Mouse (Mus musculus) heart, embryonic 16.5 days (tissue): ENCODE data around the gene Cdc42. TPM values are rescaled to one million over a fixed set of nuclear protein-coding genes. Genes with fewer than 3 reads are reported as not detected.
A peak's percentile ranks its signal among the peaks of the same experiment; 100 is the strongest.

Source experiments
- ATAC-seq: fragments of 200-750 bp; cut with Nextera tagmentation; replicated peaks from 2 replicates; pipeline ENCODE4 v1.8.0; 2017; ENCODE audit warnings: moderate number of reproducible peaks; ENCODE audit not compliant: insufficient read depth, low FRiP score; ENCODE audit errors: extremely low read depth
- H3K27ac ChIP-seq: fragments of 300-500 bp; sonication (generic); 2 replicates; pipeline ENCODE4 v1.5.1; 2014; ENCODE audit warnings: mild to moderate bottlenecking, low read length, control low read depth, moderate library complexity
- H3K27me3 ChIP-seq: fragments of 300-500 bp; sonication (generic); 2 replicates; pipeline ENCODE4 v1.6.1; 2014; ENCODE audit warnings: low read length, mixed read lengths; ENCODE audit not compliant: control insufficient read depth, insufficient read depth
- H3K36me3 ChIP-seq: fragments of 300-500 bp; sonication (generic); 2 replicates; pipeline ENCODE4 v1.6.1; 2014; ENCODE audit not compliant: control insufficient read depth, insufficient read depth
- H3K4me1 ChIP-seq: fragments of 300-500 bp; sonication (generic); 2 replicates; pipeline ENCODE4 v1.6.1; 2014; ENCODE audit warnings: low read length, mixed read lengths; ENCODE audit not compliant: control insufficient read depth, insufficient read depth
- H3K4me2 ChIP-seq: fragments of 300-500 bp; sonication (generic); 2 replicates; pipeline ENCODE4 v1.6.1; 2014; ENCODE audit warnings: low read depth, mild to moderate bottlenecking, control low read depth, low read length
- H3K4me3 ChIP-seq: fragments of 300-500 bp; sonication (generic); 2 replicates; pipeline ENCODE4 v1.5.1; 2014; ENCODE audit warnings: mild to moderate bottlenecking, control low read depth, low read length
- H3K9ac ChIP-seq: fragments of 300-500 bp; sonication (generic); 2 replicates; pipeline ENCODE4 v1.6.1; 2014; ENCODE audit warnings: low read length, control low read depth
- H3K9me3 ChIP-seq: fragments of 300-500 bp; sonication (generic); replicated peaks from 2 replicates; pipeline ENCODE4 v1.6.1; 2016; ENCODE audit warnings: low read length; ENCODE audit not compliant: control insufficient read depth
- whole genome bisulfite sequencing: fragments of 180-500 bp; shearing (Covaris S2); extraction: QIAGEN DNeasy Blood & Tissue Kit; methylation state at CpG from one replicate; pipeline ENCODE4 v1.1.7; 2014; 5-methylcytosine and 5-hydroxymethylcytosine counted together
- polyA plus RNA-seq: library from polyadenylated mRNA; unstranded; fragments of >200 nt; fragmentation: Nextera tagmentation; extraction: Ambion mirVana; gene quantifications from 2 replicates; pipeline ENCODE4 v1.2.1, GENCODE M21; 2015

Cdc42 gene
- polyA plus RNA-seq, 1 experiment from 2014 or later = 514 TPM

DNA sequence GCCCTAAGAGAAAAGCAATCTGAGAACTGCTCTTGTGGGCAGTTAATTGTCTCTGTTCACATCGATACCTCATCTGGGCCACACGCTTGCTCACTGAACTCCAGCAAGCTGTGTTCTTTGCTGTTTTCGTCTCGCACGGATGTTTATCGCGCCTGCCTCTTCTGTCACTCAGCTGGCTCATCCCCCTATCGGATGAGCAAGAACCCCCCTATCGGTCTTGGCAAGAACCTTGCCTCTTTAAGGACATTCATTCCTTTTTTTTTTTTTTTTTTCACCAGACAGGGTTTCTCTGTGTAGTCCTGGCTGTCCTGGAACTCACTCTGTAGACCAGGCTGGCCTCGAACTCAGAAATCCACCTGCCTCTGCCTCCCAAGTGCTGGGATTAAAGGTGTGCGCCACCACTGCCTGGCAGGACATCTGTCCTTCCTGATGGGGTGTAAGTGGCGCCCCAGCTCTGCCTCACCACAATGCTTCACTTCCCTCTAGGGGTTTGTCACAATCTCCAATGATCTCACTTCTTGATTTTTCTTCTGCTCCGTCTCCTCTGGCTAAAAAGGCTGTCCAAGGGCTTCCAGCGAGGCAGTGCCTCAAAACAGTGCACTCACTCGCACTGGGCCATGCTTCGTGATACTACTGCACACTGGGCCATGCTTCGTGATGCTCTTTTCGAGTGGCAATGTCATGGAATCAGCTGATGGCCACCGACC, 8.0 kb upstream of the Cdc42 start:
- no peaks in the 10 kb centered on the region for H3K9me3 ChIP-seq
- WGBS = 76% methylated on average over 19 of the region's 19 CpGs
- ATAC-seq = no peak
- peaks cover 17% of the 10 kb centered on the region for H3K4me1 ChIP-seq
- H3K27ac ChIP-seq = no peak overlapping the region
- no peak overlapping the region for H3K4me2 ChIP-seq
- no peaks in the 10 kb centered on the region for H3K27me3 ChIP-seq
- no peak overlapping the region for H3K9ac ChIP-seq
- H3K4me3 ChIP-seq = no peak overlapping the region
- no peaks in the 10 kb centered on the region for H3K36me3 ChIP-seq

DNA sequence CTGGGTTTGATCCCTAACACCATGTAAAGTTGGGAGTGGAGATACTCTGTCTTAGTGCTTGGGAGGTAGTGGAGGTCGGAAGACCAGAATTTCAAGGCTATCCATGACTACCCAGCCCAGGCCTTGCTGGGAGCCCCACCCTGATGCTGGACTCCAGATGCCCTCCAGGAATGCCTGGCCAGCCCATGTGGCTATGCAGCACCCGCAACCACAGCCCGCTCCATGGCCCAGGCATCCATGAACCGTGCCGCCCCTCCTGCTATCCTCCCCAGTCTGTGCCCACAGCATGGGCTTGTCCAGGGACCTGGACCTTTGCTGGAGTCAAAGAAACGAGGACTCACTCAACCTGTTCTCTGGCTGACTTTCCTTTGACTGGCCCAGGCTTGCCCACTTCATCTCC, 7.3 kb upstream of the Cdc42 start:
- Histone ChIP-seq H3K4me3 (no peak overlapping the region), H3K4me1 (peaks cover 11% of the 10 kb centered on the region), H3K9ac (no peak overlapping the region), H3K9me3 (no peaks in the 10 kb centered on the region), H3K27me3 (no peaks in the 10 kb centered on the region), H3K27ac (no peak overlapping the region), H3K4me2 (no peak overlapping the region), H3K36me3 (no peaks in the 10 kb centered on the region)
- no peak for ATAC-seq
- WGBS = 87% methylated on average over 6 of the region's 6 CpGs

DNA sequence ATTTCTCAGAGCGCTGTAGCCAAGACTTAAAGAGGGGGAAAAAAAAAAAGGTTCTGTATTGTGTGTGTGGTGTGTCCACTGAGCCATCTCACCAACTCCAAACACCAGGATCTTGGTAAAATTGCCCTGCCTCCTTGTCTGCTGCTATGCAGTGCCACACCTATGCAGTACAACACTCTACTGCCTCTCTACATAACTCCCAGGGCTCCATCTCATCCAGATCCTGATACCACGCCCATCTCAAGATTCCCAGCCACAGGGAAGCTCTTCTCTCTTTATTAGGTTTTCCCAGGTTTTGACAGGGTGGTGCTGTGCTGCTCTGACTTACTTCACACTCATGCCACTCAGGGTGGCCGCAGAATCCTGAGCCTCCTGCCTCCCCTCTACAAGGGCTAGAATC, 3.5 kb upstream of the Cdc42 start:
- WGBS = 55% methylated on average over 3 of the region's 3 CpGs
- Histone ChIP-seq H3K4me1 (peaks cover 11% of the 10 kb centered on the region), H3K27ac (no peak overlapping the region), H3K4me3 (no peak overlapping the region), H3K36me3 (no peaks in the 10 kb centered on the region), H3K9ac (no peak overlapping the region), H3K27me3 (no peaks in the 10 kb centered on the region), H3K4me2 (no peak overlapping the region), H3K9me3 (no peaks in the 10 kb centered on the region)
- ATAC-seq = no peak

DNA sequence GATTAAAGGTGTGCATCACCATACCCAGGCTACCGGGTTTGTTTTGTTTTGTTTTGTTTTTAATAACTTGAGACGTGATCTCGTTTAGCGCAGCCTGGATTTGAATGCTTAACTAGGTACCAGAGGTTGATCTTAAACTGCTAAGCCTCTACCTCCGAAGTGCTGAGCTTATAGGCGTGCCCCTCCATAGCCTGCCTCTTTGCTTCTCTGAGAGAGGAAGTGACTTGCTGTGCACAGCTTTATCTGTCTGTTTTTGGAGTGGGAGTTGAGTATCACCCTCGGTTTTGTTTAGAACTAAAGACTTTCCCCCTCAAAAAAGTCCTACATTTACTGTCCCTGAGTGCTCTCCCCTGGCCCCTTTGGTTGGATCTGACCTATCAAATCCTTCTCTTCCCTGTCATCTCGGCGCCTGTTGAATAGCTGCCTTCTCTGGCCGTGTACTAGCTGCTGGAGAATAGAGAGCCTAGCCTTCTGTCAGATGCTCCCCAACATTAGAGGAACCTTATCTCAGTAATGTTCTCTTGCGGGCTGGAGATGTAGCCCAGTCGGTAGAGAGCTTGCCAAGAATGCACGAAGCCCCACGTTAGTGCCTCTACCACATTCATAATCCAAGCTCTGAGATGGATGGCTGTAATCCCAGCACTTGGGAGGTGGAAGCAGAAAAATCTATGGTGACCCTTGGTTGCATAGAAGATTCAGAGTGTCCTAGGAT, 927 bp upstream of the Cdc42 start:
- Histone ChIP-seq H3K27me3 (no peaks in the 10 kb centered on the region), H3K4me3 (no peak overlapping the region), H3K4me2 (peak overlapping the region; percentile 33), H3K9me3 (no peaks in the 10 kb centered on the region), H3K4me1 (peaks cover 29% of the 10 kb centered on the region), H3K27ac (peak overlapping the region; percentile 33), H3K9ac (peak overlapping the region; percentile 8), H3K36me3 (no peaks in the 10 kb centered on the region)
- no peak for ATAC-seq
- WGBS = 37% methylated on average over 14 of the region's 14 CpGs

DNA sequence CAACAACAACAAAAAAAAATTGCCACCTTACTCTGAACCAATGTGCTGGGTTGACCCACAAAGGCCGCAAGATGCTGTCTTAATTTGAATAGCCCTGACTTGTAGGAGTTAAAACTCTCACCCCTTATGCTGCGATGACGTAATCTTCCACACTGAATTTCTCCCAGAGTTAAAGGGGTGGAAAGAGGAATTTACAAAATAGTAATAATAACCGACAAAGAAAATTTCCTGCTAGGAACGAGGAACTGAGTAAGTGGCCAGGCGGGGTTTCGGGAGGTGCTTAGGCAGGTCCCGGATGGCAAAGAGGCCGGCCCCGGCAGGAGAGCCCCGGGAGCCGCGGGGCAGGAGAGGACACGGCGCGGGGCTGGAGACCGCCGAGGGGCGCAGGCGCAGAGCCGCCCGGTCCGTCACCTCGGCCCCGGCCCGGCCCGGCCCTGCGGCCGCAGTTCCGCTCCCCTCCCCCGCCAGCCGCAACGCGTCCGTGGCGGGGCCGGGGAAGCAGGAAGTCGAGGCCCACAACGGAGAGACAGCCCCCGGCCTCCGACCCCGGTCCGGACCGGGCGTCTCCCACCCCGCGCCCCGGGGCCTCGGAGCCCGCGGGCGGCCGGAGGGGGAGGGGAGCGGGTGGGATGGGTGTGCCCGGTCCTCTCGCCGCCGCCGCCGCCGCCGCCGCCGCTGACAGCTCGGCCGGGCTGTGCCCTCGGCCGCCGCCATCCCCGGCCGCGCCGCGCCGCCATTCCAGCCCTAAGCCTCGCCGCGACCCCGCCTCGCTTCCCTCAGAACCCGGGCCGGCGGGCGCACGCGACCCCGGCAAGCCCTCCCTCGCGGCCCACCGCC, 628 bp downstream of the Cdc42 start:
- Histone ChIP-seq H3K9me3 (no peaks in the 10 kb centered on the region), H3K9ac (peak overlapping the region; percentile 98), H3K27ac (peak overlapping the region; percentile 94), H3K27me3 (no peaks in the 10 kb centered on the region), H3K4me2 (peak overlapping the region; percentile 87), H3K4me3 (peak overlapping the region; percentile 84), H3K36me3 (no peaks in the 10 kb centered on the region), H3K4me1 (peaks cover 41% of the 10 kb centered on the region)
- under 1% methylated on average over 42 of the region's 90 CpGs for WGBS
- peak; percentile 75 for ATAC-seq

DNA sequence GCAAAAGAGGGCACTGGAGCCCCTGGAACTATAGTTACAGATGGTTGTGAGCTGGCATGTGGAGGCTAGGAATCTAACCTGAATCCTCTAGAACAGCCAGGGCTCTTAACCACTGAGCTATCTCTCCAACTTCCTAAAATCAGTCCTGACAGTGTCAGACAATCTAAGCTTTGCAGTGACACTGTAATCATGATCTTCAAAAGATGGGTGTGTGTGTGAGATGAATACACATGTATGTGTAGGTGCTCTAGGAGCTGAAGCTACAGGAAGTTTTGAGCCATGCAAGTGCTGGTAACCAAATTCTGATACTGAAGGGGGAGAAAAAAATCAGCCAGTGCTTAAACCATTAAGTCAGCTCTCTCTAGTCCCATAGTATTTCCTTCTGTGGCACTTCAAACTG, 6.9 kb downstream of the Cdc42 start:
- no peak for ATAC-seq
- Histone ChIP-seq H3K36me3 (peaks cover 6% of the 10 kb centered on the region; the same call in 1 of the 2 replicates), H3K9ac (no peak overlapping the region), H3K4me2 (no peak overlapping the region), H3K27ac (no peak overlapping the region), H3K27me3 (no peaks in the 10 kb centered on the region), H3K4me1 (peaks cover 39% of the 10 kb centered on the region), H3K9me3 (no peaks in the 10 kb centered on the region), H3K4me3 (no peak overlapping the region)

DNA sequence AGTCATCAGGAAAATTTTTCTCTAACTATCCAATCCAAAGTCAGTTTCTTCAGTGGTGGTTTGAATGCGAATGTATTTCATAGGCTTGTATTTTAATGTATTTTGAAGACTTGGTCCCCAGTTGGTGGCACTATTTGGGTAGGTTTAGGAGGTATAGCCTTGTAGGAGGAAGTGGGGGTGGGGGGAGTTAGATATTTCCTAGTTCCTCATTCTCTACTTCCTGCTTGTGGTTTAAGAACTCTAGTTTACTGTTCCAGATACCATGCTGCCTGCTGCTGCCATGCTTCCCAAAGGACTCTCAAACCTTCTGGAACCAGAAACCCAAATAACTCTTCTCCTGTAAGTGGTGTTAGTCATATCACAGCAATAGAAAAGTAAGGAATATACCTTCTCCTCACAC, 11.7 kb downstream of the Cdc42 start:
- Histone ChIP-seq H3K9ac (no peak overlapping the region), H3K4me2 (no peak overlapping the region), H3K4me1 (peaks cover 8% of the 10 kb centered on the region; the same call in 1 of the 2 replicates), H3K36me3 (peaks cover 6% of the 10 kb centered on the region; the same call in 1 of the 2 replicates), H3K4me3 (no peak overlapping the region), H3K27ac (no peak overlapping the region), H3K9me3 (no peaks in the 10 kb centered on the region), H3K27me3 (no peaks in the 10 kb centered on the region)
- WGBS = 88% methylated on average over 1 of the region's 1 CpGs
- ATAC-seq = no peak

DNA sequence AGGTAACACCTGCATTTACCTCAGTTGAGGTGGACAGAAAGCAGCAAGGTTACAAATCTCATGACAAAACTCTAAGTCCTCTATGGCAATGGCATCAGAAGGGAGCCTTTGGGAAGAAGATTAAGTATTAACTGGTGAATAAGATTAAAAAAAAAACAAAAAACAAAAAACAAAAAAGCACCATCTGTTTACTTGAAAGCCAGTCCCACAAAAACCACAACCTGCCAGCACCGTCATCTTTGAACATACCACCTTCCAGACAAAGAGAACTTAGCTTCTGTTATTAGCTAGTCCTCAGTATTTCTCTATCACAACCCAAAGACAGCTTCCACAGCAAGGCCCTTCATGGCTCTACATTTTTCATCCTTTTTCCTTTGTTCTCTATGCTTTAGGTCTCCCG, 12.4 kb downstream of the Cdc42 start:
- 83% methylated on average over 2 of the region's 2 CpGs for WGBS
- 0 out of 2 replicates have a peak, but pooled peaks cover 4% of the 10 kb centered on the region for H3K36me3 ChIP-seq
- no peaks in the 10 kb centered on the region for H3K27me3 ChIP-seq
- peaks cover 8% of the 10 kb centered on the region; the same call in 1 of the 2 replicates for H3K4me1 ChIP-seq
- no peak for ATAC-seq
- H3K9me3 ChIP-seq = no peaks in the 10 kb centered on the region
- no peak overlapping the region for H3K9ac ChIP-seq
- H3K27ac ChIP-seq = no peak overlapping the region
- H3K4me3 ChIP-seq = no peak overlapping the region
- no peak overlapping the region for H3K4me2 ChIP-seq

DNA sequence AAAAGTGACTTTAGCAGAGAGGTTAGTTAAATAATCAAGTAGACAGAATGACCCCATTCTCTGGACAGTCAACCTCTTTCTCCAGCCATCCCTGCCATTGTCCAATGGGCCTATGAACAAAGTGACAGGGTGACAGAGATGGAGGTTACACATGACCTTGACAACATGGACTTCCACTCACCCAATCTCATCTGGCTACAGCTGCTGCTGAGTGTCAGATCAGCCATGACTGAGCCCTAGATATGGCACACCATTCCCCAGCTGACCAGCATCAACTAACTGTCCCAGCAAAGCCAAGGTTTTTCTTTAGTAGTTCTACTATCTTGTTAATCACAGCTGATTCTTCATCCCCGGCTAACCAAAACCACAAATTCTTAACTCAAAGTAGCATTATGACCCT, 14.7 kb downstream of the Cdc42 start:
- no peaks in the 10 kb centered on the region for H3K27me3 ChIP-seq
- 76% methylated on average over 1 of the region's 1 CpGs for WGBS
- peaks cover 15% of the 10 kb centered on the region for H3K4me1 ChIP-seq
- H3K9me3 ChIP-seq = no peaks in the 10 kb centered on the region
- no peak overlapping the region for H3K4me3 ChIP-seq
- no peak for ATAC-seq
- 0 out of 2 replicates have a peak, but pooled peaks cover 4% of the 10 kb centered on the region for H3K36me3 ChIP-seq
- no peak overlapping the region for H3K9ac ChIP-seq
- no peak overlapping the region for H3K4me2 ChIP-seq
- H3K27ac ChIP-seq = no peak overlapping the region
